Mouse (Mus musculus) limb, embryonic 14.5 days (tissue): Measurements from ENCODE around the gene Ism2. TPM values are rescaled to one million over a fixed set of nuclear protein-coding genes. Genes with fewer than 3 reads are reported as not detected.

Source experiments
- ATAC-seq: fragments of 200-750 bp; cut with Nextera tagmentation; 2 replicates; pipeline ENCODE4 v1.8.0; 2017; ENCODE audit warnings: low read depth, moderate number of reproducible peaks, moderate TSS enrichment; ENCODE audit not compliant: low FRiP score
- DNase-seq: peaks from one replicate; pipeline ENCODE4 v3.0.0-alpha.2; 2015; ENCODE audit warnings: low spot score
- H3K27ac ChIP-seq: fragments of 300-500 bp; sonication (generic); replicated peaks from 2 replicates; pipeline ENCODE4 v1.5.1; 2014; ENCODE audit warnings: low read depth, mild to moderate bottlenecking, low read length, moderate library complexity, mixed read lengths
- H3K27me3 ChIP-seq: fragments of 300-500 bp; sonication (generic); 2 replicates; pipeline ENCODE4 v1.6.1; 2014; ENCODE audit warnings: low read length, mixed read lengths; ENCODE audit not compliant: control insufficient read depth, insufficient read depth
- H3K36me3 ChIP-seq: fragments of 300-500 bp; sonication (generic); 2 replicates; pipeline ENCODE4 v1.6.1; 2014; ENCODE audit warnings: mild to moderate bottlenecking, low read length, moderate library complexity, mixed read lengths; ENCODE audit not compliant: control insufficient read depth, insufficient read depth
- H3K4me1 ChIP-seq: fragments of 300-500 bp; sonication (generic); 2 replicates; pipeline ENCODE4 v1.6.1; 2014; ENCODE audit warnings: antibody characterized with exemption, low read length, mixed read lengths; ENCODE audit not compliant: control insufficient read depth, insufficient read depth
- H3K4me2 ChIP-seq: fragments of 300-500 bp; sonication (generic); replicated peaks from 2 replicates; pipeline ENCODE4 v1.6.1; 2014; ENCODE audit warnings: low read depth, mild to moderate bottlenecking, low read length, moderate library complexity; ENCODE audit not compliant: severe bottlenecking
- H3K4me3 ChIP-seq: fragments of 300-500 bp; sonication (generic); replicated peaks from 2 replicates; pipeline ENCODE4 v1.5.1; 2014; ENCODE audit warnings: low read length
- H3K9ac ChIP-seq: fragments of 300-500 bp; sonication (generic); 2 replicates; pipeline ENCODE4 v1.6.1; 2014; ENCODE audit warnings: mild to moderate bottlenecking, low read depth, low read length, moderate library complexity; ENCODE audit not compliant: severe bottlenecking
- H3K9me3 ChIP-seq: fragments of 300-500 bp; sonication (generic); 2 replicates; pipeline ENCODE4 v1.6.1; 2016; ENCODE audit warnings: low read length; ENCODE audit not compliant: control insufficient read depth
- POLR2A ChIP-seq: fragments of 200-500 bp; IDR thresholded peaks from 2 replicates; pipeline ENCODE4 v1.8.0; 2012; ENCODE audit warnings: inconsistent platforms, mild to moderate bottlenecking, moderate library complexity, borderline replicate concordance; ENCODE audit not compliant: insufficient read depth, insufficient read length; ENCODE audit errors: extremely low read depth
- WGBS: fragments of 180-500 bp; shearing (Covaris S2); extraction: QIAGEN DNeasy Blood & Tissue Kit; methylation state at CpG from one replicate; pipeline ENCODE4 v1.1.7; 2014; 5-methylcytosine and 5-hydroxymethylcytosine counted together
- polyA plus RNA-seq, 2 experiments: library from polyadenylated mRNA; depleted of rRNA in 1 of 2; stranded (reverse) in 1 of 2; unstranded in 1 of 2; fragments of >200 nt; fragmentation: Nextera tagmentation in 1 of 2; extraction: Ambion mirVana in 1 of 2; gene quantifications; 2 replicates each; pipeline versions ENCODE4 v1.2.1 to v1.2.3; 2012 to 2014

Ism2 gene
- polyA plus RNA-seq, 2 experiments, result 1.2 to 1.4 TPM

GRCm38 (mm10) chr12:87267682-87268081, 31.8 kb downstream of the Ism2 start:
- H3K27ac ChIP-seq, result no peak overlapping the region
- H3K9ac ChIP-seq, result peak overlapping the region; percentile 86
- H3K4me3 ChIP-seq, result peak overlapping the region; percentile 90
- peak overlapping the region; percentile 58 for H3K4me2 ChIP-seq
- no peaks in the 10 kb centered on the region for H3K9me3 ChIP-seq
- no peak for ATAC-seq
- H3K36me3 ChIP-seq, result peaks cover 52% of the 10 kb centered on the region
- peak; percentile 16 for DNase-seq
- 28% methylated on average over 4 of the region's 4 CpGs for WGBS
- no peaks in the 10 kb centered on the region for H3K27me3 ChIP-seq
- H3K4me1 ChIP-seq, result peaks cover 7% of the 10 kb centered on the region
- no peak for TF ChIP-seq POLR2A

- TF ChIP-seq POLR2A, result no peak
- peaks cover 7% of the 10 kb centered on the region for H3K4me1 ChIP-seq
- peak overlapping the region; percentile 84 for H3K27ac ChIP-seq
- peak overlapping the region; percentile 90 for H3K4me3 ChIP-seq
- DNase-seq (peak; percentile 15), ATAC-seq (peak; percentile 46)
- H3K27me3 ChIP-seq, result no peaks in the 10 kb centered on the region
- under 1% methylated on average over 31 of the region's 31 CpGs for WGBS
- H3K36me3 ChIP-seq, result peaks cover 52% of the 10 kb centered on the region
- H3K9me3 ChIP-seq, result no peaks in the 10 kb centered on the region
- H3K9ac ChIP-seq, result peak overlapping the region; percentile 86
- peak overlapping the region; percentile 58 for H3K4me2 ChIP-seq
Observed at GRCm38 (mm10) chr12:87266827-87267603, 32.5 kb downstream of the Ism2 start.

GRCm38 (mm10) chr12:87266108-87266826, 33.2 kb downstream of the Ism2 start, which contains the start of the genes Vipas39 and Ahsa1:
Vipas39 (minus strand) TSS chr12:87266256.
Ahsa1 (plus strand) TSS chr12:87266479.
- Histone ChIP-seq H3K4me1 (peaks cover 7% of the 10 kb centered on the region), H3K36me3 (peaks cover 52% of the 10 kb centered on the region), H3K4me2 (peak within 1 kb of the TSS; percentile 58), H3K9me3 (no peaks in the 10 kb centered on the region), H3K27me3 (no peaks in the 10 kb centered on the region), H3K27ac (peak within 1 kb of the TSS; percentile 84), H3K4me3 (peak within 1 kb of the TSS; percentile 90), H3K9ac (peak within 1 kb of the TSS; percentile 86)
- DNase-seq (peak; percentile 99), ATAC-seq (peak; percentile 97)
- TF ChIP-seq POLR2A, result peak; percentile 94; the same call in 1 of the 2 replicates
- under 1% methylated on average over 31 of the region's 31 CpGs for WGBS

GRCm38 (mm10) chr12:87265444-87265843, 34.1 kb downstream of the Ism2 start:
- WGBS, result 21% methylated on average over 11 of the region's 11 CpGs
- Histone ChIP-seq H3K4me1 (peaks cover 7% of the 10 kb centered on the region), H3K4me3 (peak overlapping the region; percentile 90), H3K9me3 (no peaks in the 10 kb centered on the region), H3K4me2 (peak overlapping the region; percentile 56), H3K27ac (0 out of 2 replicates have a peak overlapping the region, but pooled peaks have one; percentile 0), H3K27me3 (no peaks in the 10 kb centered on the region), H3K36me3 (peaks cover 51% of the 10 kb centered on the region), H3K9ac (peak overlapping the region; percentile 86)
- no peak for TF ChIP-seq POLR2A
- no peak for ATAC-seq
- DNase-seq, result no peak

- no peaks in the 10 kb centered on the region for H3K9me3 ChIP-seq
- no peak overlapping the region for H3K27ac ChIP-seq
- no peak for TF ChIP-seq POLR2A
- DNase-seq (no peak), ATAC-seq (no peak)
- H3K36me3 ChIP-seq, result peaks cover 69% of the 10 kb centered on the region
- no peak overlapping the region for H3K9ac ChIP-seq
- WGBS, result 89% methylated on average over 8 of the region's 8 CpGs
- H3K4me3 ChIP-seq, result no peak overlapping the region
- H3K4me2 ChIP-seq, result no peak overlapping the region
- H3K4me1 ChIP-seq, result no peaks in the 10 kb centered on the region
- H3K27me3 ChIP-seq, result no peaks in the 10 kb centered on the region
Observed at GRCm38 (mm10) chr12:87260562-87260961, 38.9 kb downstream of the Ism2 start.
